Mouse (Mus musculus): ENCODE results near the gene Gna11.
A peak's percentile ranks its signal among the peaks of the same experiment; 100 is the strongest.

The Gna11 gene

DNA sequence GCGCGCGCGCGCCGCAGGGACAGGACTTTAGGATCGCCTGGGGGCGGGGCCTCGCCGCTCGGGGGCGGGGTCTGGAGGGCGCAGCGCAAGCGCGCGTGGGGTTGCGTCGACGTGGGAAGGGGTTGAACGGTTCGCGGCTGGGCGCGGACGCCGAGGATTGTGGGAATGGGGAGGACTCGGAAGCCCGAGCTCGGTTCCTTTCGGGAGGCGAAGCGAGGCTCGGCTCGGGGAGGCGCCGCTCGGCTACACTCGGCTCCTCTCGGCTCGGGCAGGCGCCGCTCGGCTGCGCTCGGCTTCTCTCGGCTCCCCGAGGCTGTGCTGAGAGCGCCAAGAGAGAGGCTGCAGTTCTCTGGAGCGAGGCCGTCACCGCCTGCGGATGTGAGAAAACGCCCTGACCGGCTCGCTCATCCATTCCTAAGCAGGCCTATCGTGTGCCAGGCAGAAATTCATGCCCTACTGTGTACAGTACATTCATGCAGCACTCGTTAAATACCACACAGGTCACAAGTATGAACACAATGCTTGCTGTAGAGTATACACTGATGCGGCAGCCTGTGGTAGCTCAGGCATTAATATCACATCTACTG lies at the start of gene Gna11:
Gna11 (minus strand) TSS at position 30 of the 587 bp plus-strand sequence.
- peak; percentile 99 for DNase-seq (ENCODE audit: low spot score)

DNA sequence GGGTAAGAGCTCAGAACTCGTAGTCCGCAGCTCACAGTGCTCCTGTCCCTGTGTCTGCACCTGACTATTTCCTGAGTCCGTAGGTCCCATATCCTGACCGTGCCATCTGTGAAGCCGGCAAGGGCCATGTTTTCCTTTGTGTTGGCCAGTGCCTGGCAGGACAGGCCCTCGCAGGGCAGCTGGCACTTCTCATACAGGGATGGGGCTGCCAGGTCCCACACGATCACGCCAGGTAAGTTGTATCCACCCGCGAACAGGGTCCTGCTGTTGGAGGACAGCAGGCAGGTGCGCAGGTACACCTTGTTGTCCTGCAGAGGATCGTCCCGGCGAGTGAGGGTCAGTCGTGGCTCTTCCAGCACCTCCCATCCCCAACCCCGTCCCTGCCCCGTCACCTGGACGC lies 48.9 kb upstream of the Gna11 start:
- no peak for DNase-seq (ENCODE audit: low spot score)

DNA sequence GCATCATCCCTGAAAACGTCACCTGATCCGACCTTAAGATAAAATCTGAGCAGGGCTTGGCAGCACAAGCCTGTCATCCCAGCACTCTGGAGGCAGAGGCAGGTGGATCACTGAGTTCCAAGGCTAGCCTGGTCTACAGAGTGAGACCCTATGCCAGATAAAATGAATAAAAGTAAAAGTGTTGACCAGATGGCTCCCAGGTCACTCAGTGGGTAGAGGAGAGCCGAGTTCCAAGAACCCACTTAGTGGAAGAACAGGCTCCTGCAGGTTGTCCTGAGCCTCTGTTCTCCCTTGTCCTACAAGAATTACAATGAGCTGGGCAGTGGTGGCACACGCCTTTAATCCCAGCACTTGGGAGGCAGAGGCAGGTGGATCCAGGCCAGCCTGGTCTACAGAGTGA lies 48.2 kb upstream of the Gna11 start:
- DNase-seq (ENCODE audit: low spot score), result no peak

DNA sequence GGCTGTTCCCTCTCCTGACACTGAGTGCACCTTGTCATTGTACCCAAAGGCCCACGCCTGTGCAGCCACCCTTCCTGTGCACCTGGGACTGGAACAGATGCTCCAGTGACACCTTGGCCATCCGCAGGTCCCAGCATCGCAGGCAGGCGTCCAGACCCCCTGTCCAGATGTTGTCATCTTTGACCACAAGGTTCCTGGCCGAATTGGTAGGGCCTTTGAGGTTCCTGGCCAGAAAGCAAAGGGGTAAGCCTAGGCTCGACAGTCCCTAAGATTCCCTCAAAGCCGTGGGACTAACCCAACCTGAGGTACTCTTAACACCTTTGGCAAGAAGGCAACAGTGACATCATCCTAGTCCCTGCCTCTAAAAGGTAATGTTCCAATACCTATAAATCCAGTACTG lies 47.6 kb upstream of the Gna11 start:
- DNase-seq (ENCODE audit: low spot score), result no peak

DNA sequence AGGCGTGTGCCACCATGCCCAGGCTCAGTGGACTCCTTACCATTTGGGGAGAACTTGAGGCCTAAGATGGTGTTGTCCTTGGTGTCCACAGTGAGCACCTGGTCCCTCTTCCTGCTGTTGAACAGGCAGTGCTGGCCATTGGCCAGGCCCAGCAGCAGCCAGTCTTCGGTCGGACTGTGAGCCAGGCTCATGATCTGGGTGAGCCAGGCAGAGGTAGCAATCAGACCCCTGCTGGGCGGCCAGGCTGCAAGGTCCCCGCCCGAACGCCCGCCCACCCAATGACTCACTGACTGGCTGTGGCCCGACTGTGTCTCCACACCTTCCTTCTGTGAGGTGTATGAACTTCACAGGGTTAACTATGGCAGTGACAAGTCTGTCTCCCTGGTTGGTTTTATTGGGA lies 46.9 kb upstream of the Gna11 start:
- DNase-seq (ENCODE audit: low spot score), result no peak

DNA sequence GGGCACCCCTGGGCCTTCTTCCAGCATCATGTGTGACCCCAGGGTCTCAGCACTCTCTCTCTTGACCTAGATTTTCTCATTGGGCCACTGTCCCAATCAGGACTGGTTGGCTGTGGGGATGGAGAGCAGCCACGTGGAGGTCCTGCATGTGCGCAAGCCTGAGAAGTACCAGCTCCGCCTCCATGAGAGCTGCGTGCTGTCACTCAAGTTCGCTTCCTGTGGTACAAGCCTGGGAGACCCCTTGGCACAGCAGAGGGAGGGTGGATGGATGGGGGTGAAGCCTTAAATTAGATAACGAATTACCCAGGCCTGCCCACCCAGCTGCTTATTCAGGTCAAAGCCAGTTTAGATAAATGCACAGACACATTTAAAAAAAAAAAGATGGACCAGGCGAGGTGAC lies 43.7 kb upstream of the Gna11 start:
- DNase-seq (ENCODE audit: low spot score), result no peak

DNA sequence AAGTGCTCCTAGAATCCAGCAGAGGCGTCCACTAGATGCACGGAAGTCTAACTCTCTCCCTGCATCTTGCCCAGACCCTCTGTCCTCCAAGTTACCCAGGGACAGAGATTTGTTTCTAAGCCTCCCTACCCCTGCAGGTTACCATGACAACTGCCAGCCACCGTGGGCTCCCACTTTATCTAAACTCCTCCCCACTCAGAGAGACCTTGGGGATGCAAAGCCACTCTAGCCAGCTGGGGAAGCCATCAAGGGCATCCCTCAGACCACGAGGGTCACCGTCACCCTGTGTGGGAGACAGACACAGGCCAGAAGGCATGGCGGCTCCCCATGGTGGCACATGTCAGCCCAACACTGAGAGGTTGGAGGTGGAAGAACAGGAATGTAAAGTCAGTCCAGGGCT lies 38.4 kb upstream of the Gna11 start:
- no peak for DNase-seq (ENCODE audit: low spot score)

DNA sequence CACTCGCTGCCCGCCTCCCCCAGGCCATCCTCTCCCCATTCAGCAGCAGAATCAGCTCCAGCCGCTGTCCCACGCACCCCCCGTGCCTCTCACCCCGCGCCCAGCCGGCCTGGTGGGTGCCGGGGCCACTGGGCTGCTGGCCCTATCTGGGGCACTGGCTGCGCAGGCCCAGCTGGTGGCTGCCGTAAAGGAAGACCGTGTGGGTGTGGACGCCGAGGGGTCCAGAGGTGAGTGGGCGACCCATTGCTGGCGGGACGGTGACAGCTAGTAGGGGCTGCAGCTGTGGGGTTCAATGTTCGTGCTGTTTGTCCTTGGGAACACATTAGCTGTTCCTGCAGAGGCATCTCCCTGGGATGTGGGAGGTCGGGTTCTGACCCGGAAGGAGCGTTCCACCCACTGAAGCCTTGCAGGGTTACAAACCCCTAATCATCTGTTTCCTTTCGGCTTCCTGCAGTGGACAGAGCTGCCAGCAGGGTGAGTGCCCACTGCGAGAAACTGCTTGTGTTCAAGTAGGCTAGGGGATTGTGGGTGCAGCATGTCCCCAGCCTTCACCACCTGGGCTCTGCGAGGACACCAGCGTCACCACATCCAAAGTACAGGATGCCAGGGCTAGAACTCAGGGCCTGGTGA lies 35.6 kb upstream of the Gna11 start:
- no peak for DNase-seq (ENCODE audit: low spot score)

DNA sequence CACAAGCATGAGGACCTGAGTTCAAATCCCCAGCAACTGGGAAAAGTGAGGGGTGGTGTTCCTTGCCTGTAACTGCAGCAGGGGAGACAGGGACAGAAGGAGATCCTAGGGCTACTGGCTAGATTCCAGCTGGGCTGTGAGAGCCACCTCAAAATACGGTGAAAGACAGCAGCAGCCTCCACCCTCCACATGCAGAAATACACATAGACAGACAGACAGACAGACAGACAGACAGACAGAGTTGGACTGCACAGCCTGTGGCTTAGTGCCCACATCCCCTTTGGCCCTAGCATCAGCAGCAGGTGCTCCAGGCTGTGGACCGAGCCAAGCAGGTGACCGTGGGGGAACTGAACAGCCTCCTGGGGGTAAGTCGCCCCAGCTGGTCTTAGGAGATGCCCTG lies 35.0 kb upstream of the Gna11 start:
- no peak for DNase-seq (ENCODE audit: low spot score)

DNA sequence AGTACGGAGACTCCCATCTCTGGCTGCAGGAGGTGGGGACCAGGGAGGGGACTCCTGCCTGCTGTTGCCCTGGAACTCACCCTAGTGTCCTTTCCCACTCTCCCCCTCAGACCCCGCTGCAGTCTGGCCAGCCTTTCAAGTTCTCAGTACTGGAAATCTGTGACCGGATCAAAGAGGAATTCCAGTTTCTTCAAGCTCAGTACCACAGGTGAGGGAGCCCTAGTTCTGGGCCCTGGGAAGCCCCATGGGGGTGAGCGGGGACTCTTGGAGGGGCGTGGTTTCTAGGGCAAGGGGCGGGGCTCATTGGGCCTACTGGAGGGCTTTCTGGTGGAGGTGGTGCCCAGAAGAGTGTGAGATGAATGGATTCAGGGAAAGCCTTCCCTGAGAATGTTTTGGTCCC lies 30.7 kb upstream of the Gna11 start:
- no peak for DNase-seq (ENCODE audit: low spot score)

DNA sequence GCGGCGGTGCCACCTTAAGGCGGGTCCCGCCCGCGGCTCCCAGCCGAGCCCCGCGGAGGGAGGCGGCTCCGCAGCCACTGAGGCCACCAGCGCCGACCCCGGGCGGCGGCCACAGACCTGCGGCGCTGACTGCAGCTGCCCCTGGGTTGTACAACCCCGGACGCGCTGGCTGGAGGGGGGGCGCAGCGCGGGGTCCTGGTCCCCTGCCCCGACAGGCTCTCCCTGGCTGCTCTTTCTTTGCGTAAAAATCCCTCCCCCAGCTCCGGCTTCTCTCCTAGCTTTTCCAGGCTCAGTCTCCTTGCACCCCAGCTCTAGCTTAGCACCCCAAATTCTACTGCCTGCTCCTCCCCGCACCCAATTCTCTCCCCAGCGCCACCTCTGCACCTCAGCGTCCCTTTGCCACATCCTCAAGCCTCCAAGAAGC lies 30.2 kb upstream of the Gna11 start:
- DNase-seq (ENCODE audit: low spot score), result no peak

DNA sequence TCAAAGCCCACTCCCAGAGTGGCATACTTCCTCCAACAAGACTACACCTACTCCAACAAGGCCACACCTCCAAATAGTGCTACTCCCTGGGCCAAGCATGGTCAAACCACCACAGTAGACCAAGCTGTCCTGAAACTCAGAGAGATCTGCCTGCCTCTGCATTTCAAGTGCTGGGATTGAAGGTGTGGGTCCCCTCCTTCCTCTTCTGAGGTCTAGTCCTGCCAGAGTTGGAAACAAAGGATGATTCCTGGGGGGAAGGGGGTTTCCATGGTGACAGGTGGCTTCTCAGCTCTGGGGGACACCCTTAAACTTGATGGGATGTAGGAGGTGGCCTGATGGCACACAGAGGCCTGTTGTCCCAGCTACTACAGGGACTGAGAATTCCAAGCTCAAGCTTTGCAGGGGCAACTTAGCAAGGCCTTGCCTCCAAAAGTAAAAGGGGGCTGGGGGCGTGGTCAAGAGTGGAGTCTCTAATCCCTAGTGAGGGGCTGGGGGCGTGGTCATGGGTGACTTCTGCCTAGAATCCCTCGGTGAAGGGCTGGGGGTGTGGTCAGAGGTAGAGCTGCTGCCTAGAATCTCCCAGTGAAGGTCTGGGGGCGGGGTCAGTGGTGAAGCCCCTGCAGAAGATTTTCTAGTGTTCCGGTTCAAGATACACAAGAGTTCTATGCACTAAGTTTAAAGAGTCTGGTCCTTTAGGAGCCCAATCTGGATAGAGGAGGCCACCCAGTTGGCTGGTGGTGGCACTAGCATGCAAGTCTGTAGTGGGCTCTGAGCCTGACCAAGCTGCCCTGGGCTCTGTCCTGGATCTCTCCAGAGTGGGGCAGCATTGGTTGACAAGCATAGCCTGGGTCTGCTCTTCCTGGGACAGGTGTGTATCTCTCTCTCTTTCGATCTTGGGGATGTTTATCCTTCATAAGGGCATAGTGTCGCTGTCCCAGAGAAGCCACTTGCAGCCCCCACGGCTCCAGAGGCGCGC lies 29.4 kb upstream of the Gna11 start, which contains the start of gene Tle2:
Tle2 (plus strand) TSS at position 481 of the 976 bp plus-strand sequence.
- no peak for DNase-seq (ENCODE audit: low spot score)

DNA sequence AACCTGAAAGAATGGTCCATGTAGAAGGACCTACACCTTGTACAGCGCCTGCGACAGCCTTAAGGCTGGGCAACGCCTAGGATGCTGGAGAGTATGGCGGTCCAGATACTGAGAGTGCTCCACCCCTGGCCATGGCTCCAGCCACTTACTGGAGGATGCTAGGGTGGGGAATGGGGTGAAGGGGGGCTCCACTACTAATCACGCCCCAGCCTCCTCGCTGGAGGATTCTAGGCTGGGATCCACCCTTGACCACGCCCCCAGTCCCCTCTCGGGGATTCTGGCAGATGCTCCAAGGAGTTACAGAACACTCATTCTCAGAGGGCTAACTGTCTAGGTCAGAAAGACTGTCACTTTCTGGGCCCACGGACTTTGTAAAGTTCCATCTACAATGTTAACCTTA lies 28.0 kb upstream of the Gna11 start:
- no peak for DNase-seq (ENCODE audit: low spot score)

DNA sequence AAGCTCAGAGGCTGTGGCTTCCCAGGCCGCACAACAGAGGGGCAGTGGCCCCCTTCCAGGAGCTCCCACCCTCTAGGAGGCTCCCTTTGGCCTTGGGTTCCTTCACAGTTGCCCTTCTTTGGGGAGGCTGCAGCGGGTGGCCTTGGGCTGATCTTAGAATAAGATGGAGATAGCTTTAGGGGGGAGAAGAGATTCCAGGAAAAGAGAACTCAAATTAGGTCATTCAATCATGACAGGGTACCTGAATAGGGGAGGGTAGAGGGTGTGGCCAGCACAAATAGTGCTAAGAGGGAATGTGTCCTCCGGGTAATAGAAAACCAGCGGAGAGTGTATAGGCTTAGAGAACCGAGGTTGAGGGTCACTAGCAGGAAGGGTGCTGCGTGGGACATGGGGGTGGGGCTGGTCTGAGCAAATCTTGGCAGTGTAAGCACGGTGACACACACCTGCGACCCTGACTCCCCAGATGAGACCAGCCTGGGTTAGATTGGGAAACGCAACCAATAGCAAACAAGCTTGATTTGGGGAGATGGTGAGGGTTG lies 27.2 kb upstream of the Gna11 start:
- DNase-seq (ENCODE audit: low spot score), result no peak

DNA sequence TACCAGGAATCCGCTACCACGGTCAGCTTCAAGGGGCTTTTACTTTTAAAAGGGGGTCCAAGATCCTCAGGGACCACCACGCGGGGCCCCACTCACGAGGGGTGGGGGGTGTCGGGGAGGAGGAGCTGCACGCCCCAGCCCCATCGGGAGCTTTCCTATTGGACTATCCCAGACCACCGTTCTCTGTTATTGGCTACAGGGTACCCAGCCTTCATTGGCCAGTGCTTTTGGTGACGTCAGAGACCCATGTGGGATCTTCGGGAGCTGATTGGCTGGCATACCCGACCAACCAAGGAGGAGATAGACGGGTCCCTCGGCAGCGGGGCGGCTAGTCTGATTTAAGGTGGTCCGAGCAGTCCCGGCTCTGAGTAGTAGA lies 26.5 kb upstream of the Gna11 start:
- peak; percentile 100 for DNase-seq (ENCODE audit: low spot score)

DNA sequence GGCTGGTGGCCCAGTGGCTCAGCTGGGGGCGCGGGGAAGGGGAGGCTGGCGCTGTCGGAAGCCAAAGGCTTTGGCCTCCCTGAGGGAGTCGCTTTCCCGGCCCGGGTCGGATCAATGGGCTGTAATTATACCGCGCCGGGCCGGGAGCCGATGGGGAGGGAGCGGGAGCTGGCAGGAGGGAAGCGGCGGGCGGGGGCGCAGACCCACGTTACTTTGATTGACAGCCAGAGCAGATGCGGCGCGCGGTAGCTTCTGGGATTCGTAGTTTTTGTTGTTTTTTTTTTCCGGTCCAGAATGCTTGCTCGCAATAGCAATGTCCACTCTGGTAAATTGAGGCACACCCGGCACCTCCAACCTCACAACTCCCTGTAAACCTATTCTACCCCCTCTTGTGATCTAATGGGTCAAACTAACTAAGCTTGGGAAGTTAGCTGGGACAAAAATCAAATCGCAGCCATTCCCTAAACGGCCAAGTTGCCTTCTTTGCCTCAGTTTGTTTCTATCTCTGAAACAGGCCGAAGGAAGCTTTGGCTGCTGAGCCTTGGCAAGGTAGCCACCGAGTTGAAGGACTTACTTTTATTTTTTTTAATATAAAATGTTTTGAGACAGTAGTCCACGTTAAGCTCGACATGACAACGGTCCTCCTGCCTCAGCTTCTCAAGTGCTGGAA lies 26.0 kb upstream of the Gna11 start:
- peak; percentile 95 for DNase-seq (ENCODE audit: low spot score)

DNA sequence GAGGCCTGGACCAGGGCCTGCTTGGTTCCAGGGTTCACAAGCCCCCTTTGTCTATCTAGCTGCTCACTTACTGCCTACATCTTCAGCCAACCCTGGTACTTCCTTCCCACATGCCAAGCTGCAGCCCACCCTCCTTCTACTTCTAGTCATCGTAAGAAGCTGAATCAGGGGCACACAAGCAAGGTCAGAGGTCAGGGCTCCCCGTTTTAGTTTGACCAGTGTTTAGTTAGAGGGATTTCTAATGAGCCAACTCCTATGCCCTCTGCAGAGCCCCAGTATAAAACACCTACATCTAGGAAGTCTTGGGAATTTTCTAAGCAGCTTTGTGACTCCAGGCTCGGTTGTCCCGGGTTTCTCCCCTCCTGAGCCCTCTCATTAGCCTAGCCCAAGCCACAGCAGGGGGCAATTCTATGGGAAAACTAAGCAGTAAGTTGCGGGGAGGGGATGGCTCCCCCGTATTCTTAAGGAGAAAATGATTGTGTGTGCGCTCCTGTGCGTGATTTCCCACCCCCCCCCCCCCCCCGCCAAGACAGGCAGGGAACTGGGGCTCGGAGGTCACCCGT lies 25.3 kb upstream of the Gna11 start:
- no peak for DNase-seq (ENCODE audit: low spot score)

DNA sequence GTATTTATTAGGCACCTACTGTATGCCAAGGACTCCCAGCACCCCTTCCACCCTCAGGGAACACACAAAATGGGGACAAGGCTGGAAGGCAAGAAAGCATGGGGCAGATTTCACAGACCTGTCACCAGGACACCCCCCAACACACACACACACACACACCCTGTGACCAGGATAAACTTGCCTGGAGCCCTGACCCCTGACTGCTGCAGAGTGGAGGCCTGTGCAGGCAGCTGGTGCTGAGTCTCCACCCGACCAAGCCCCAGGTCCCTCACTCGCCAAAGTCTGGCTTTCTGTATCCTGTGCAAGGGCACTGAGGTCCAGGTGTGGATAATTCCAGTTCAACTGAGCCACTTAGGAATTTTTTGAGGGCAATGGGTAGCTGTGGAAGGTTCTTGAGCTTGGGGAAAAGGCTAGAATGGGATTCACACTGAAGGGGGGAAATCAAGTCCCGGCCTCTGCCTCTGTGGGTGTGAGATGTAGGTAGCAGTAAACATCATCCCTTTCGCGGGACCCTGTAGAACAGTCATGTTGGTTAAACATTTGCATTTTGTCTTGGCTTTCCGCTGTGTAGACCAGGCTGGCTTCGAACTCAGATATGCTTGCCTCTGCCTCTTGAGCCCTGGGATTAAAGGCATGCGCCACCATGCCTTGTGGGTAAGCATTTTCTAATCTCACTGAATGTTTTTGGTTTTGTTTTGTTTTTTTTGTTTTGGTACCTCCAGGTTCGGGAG lies 24.7 kb upstream of the Gna11 start:
- no peak for DNase-seq (ENCODE audit: low spot score)

DNA sequence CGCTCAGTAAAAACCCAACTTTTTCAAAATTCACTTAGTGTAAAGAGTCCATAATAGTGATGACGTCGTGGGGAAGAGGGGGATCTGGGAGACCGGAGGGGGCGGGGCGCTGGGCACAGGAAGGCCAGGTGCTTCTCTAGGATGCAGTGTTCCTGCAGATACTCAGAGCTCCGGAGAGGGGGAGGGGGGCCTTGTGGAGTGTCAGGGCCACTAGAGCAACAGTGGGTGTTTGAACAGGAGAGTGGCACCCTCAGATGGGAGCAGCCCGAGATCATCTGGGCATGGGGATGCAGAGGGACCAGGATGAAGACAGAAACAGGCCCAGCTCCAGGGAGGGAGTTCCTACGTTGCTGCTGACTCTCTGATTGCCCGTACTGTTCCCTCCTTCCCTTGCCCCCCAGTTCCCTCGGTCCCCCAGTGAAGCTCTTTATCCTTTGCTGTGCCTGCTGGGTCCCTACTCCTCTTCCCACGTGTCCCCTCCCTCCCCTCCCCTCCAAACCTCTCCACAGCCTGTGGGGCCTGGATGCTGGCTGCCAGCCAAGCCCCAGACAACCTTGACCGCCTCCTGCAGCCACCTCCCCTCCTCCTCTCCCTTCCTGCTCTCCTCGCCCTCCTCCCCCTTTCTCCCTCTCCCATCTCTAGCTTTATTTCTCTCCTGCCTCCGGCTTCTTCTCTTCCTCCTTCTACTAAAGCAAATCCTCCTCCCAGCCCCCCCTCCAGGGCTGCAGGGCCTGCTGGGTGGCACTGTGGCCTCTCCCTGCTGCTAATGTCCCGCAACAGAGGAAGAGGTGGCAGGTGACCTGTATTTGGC lies 23.6 kb upstream of the Gna11 start:
- no peak for DNase-seq (ENCODE audit: low spot score)
